Mouse (Mus musculus): Measurements from ENCODE around the gene Hvcn1. TPM values are rescaled to one million over a fixed set of nuclear protein-coding genes. Genes with fewer than 3 reads are reported as not detected.

The Hvcn1 gene
- 0.79 TPM for polyA plus RNA-seq (2014; fragmentation: Illumina TruSeq; extraction: RNeasy Lipid Tissue Mini Kit (QIAGEN cat#74804); ENCODE audit: low read depth, low replicate concordance)

GRCm38 (mm10) chr5:122206475-122206874 is at the start of gene Hvcn1:
Hvcn1 (plus strand) TSS chr5:122206804.

GRCm38 (mm10) chr5:122157827-122158381 is 48.7 kb upstream of the Hvcn1 start, which contains the start of gene Ppp1cc:
Ppp1cc (plus strand) TSS chr5:122158278.

DNA sequence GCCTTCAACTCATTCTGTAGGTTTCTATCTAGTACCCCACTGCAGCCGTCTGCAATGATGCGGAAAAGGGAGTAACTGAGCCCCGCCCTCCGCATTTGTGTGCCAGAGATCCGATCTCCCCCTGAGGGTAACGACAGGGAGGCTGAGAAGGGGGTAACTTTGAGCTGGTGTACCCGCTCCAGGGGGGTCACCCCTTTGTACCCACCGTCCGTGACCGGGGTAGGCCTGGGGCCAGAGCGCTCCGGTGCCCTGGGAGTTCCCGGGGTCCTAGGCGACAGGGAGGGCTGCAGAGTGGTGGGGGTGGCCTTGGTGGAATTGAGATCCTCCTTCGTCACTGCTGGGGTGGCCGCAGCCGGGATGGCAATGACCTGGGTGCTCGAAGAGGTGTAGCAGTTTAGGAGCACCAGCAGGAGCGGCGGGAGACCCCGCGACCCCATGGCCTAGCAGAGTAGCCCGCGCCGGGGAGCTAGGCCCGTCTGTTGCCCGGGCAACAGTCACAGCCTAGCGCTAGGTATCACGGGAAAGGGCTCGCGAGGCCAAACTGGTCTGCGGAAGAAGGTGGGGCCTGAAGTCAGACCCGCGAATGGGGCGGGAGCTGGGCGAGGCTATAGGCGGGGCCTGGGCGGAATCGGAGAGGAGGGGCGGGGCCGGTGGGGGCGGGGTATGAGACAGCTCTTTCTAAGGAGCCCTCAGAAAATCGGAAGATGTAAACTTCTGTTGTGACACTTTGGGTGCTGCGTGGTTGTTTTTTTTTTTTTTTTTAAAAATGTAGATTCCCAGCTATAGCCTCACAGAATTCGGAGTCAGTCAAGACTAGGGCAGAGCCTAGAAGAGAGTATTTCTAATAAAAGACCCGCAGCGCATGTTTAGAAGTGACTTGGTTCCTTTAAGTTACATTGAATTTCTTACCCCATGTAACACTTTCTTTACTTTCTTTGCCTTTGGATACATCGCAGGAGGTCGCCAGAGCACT is 57.6 kb downstream of the Hvcn1 start, which contains the start of gene Tctn1:
Gene Tctn1, minus strand, starts transcription at position 528 of the 973 bp plus-strand sequence.

GRCm38 (mm10) chr5:122284183-122285028 is 77.8 kb downstream of the Hvcn1 start, which contains the start of gene Pptc7:
Pptc7 (plus strand) TSS chr5:122284365.

Other genes starting within 250 kb of the Hvcn1 start
- gene Cux2, start 156.7 kb upstream of the Hvcn1 start, polyA plus RNA-seq (2014; fragmentation: Illumina TruSeq; extraction: RNeasy Lipid Tissue Mini Kit (QIAGEN cat#74804); ENCODE audit: low read depth, low replicate concordance) = 0.13 TPM
- gene Myl2, start 105.9 kb upstream of the Hvcn1 start, polyA plus RNA-seq (2014; fragmentation: Illumina TruSeq; extraction: RNeasy Lipid Tissue Mini Kit (QIAGEN cat#74804); ENCODE audit: low read depth, low replicate concordance) = not detected
- not detected for gene Ccdc63, start 66.0 kb upstream of the Hvcn1 start, polyA plus RNA-seq (2014; fragmentation: Illumina TruSeq; extraction: RNeasy Lipid Tissue Mini Kit (QIAGEN cat#74804); ENCODE audit: low read depth, low replicate concordance)
- gene Ppp1cc, start 48.5 kb upstream of the Hvcn1 start, polyA plus RNA-seq (2014; fragmentation: Illumina TruSeq; extraction: RNeasy Lipid Tissue Mini Kit (QIAGEN cat#74804); ENCODE audit: low read depth, low replicate concordance) = 357 TPM
- gene Tctn1, start 57.7 kb downstream of the Hvcn1 start, polyA plus RNA-seq (2014; fragmentation: Illumina TruSeq; extraction: RNeasy Lipid Tissue Mini Kit (QIAGEN cat#74804); ENCODE audit: low read depth, low replicate concordance) = 2.3 TPM
- gene Pptc7, start 77.6 kb downstream of the Hvcn1 start, polyA plus RNA-seq (2014; fragmentation: Illumina TruSeq; extraction: RNeasy Lipid Tissue Mini Kit (QIAGEN cat#74804); ENCODE audit: low read depth, low replicate concordance) = 52.6 TPM
- 9.1 TPM for gene Rad9b, start 147.4 kb downstream of the Hvcn1 start, polyA plus RNA-seq (2014; fragmentation: Illumina TruSeq; extraction: RNeasy Lipid Tissue Mini Kit (QIAGEN cat#74804); ENCODE audit: low read depth, low replicate concordance)
- 129 TPM for gene Vps29, start 147.6 kb downstream of the Hvcn1 start, polyA plus RNA-seq (2014; fragmentation: Illumina TruSeq; extraction: RNeasy Lipid Tissue Mini Kit (QIAGEN cat#74804); ENCODE audit: low read depth, low replicate concordance)
- gene Gpn3, start 165.1 kb downstream of the Hvcn1 start, polyA plus RNA-seq (2014; fragmentation: Illumina TruSeq; extraction: RNeasy Lipid Tissue Mini Kit (QIAGEN cat#74804); ENCODE audit: low read depth, low replicate concordance) = 21.3 TPM
- 3.8 TPM for gene Fam216a, start 165.6 kb downstream of the Hvcn1 start, polyA plus RNA-seq (2014; fragmentation: Illumina TruSeq; extraction: RNeasy Lipid Tissue Mini Kit (QIAGEN cat#74804); ENCODE audit: low read depth, low replicate concordance)
- gene Arpc3, start 185.1 kb downstream of the Hvcn1 start, polyA plus RNA-seq (2014; fragmentation: Illumina TruSeq; extraction: RNeasy Lipid Tissue Mini Kit (QIAGEN cat#74804); ENCODE audit: low read depth, low replicate concordance) = 230 TPM
- gene Anapc7, start 214.9 kb downstream of the Hvcn1 start, polyA plus RNA-seq (2014; fragmentation: Illumina TruSeq; extraction: RNeasy Lipid Tissue Mini Kit (QIAGEN cat#74804); ENCODE audit: low read depth, low replicate concordance) = 6.6 TPM

All from sigmoid colon, adult 10 weeks (tissue).